Mouse (Mus musculus) limb, embryonic 11.5 days (tissue): ENCODE measurements around the gene Grhpr. TPM values are rescaled to one million over a fixed set of nuclear protein-coding genes. Genes with fewer than 3 reads are reported as not detected.

Source experiments
- ATAC-seq: fragments of 200-750 bp; cut with Nextera tagmentation; 2 replicates; pipeline ENCODE4 v1.8.0; 2017; ENCODE audit warnings: low read depth; ENCODE audit not compliant: insufficient number of reproducible peaks, low FRiP score, low TSS enrichment
- DNase-seq: peaks from one replicate; pipeline ENCODE4 v3.0.0-alpha.2; 2015; ENCODE audit warnings: low spot score
- H3K27ac ChIP-seq: fragments of 300-500 bp; sonication (generic); replicated peaks from 2 replicates; pipeline ENCODE4 v1.5.1; 2014; ENCODE audit warnings: low read depth, mild to moderate bottlenecking, low read length
- H3K27me3 ChIP-seq: fragments of 300-500 bp; sonication (generic); 2 replicates; pipeline ENCODE4 v1.6.1; 2014; ENCODE audit warnings: mild to moderate bottlenecking, low read length, mixed read lengths; ENCODE audit not compliant: control insufficient read depth, insufficient read depth
- H3K36me3 ChIP-seq: fragments of 300-500 bp; sonication (generic); 2 replicates; pipeline ENCODE4 v1.6.1; 2014; ENCODE audit warnings: mild to moderate bottlenecking, low read length, moderate library complexity, mixed read lengths; ENCODE audit not compliant: control insufficient read depth, insufficient read depth
- H3K4me1 ChIP-seq: fragments of 300-500 bp; sonication (generic); 2 replicates; pipeline ENCODE4 v1.6.1; 2014; ENCODE audit warnings: low read length, mixed read lengths; ENCODE audit not compliant: control insufficient read depth, insufficient read depth
- H3K4me2 ChIP-seq: fragments of 300-500 bp; sonication (generic); 2 replicates; pipeline ENCODE4 v1.6.1; 2014; ENCODE audit warnings: low read depth, mild to moderate bottlenecking, moderate library complexity; ENCODE audit not compliant: severe bottlenecking
- H3K4me3 ChIP-seq: fragments of 300-500 bp; sonication (generic); 2 replicates; pipeline ENCODE4 v1.5.1; 2014; ENCODE audit warnings: low read depth, low read length
- H3K9ac ChIP-seq: fragments of 300-500 bp; sonication (generic); 2 replicates; pipeline ENCODE4 v1.6.1; 2014; ENCODE audit warnings: mild to moderate bottlenecking, low read length
- H3K9me3 ChIP-seq: fragments of 300-500 bp; sonication (generic); 2 replicates; pipeline ENCODE4 v1.6.1; 2016; ENCODE audit warnings: low read length; ENCODE audit not compliant: control insufficient read depth
- WGBS: fragments of 180-500 bp; shearing (Covaris S2); extraction: QIAGEN DNeasy Blood & Tissue Kit; methylation state at CpG from one replicate; pipeline ENCODE4 v1.1.7; 2014; 5-methylcytosine and 5-hydroxymethylcytosine counted together
- polyA plus RNA-seq: library from polyadenylated mRNA; unstranded; fragments of >200 nt; fragmentation: Nextera tagmentation; extraction: Ambion mirVana; gene quantifications from 2 replicates; pipeline ENCODE4 v1.2.1, GENCODE M21; 2014

Gene Grhpr
- polyA plus RNA-seq, 1 experiment from 2014 or later = 70.7 TPM

GRCm38 (mm10) chr4:45013031-45013431 is 31.8 kb downstream of the Grhpr start:
- H3K27ac ChIP-seq = 0 out of 2 replicates have a peak overlapping the region, but pooled peaks have one; percentile 9
- peak overlapping the region; percentile 57 for H3K9ac ChIP-seq
- under 1% methylated on average over 13 of the region's 13 CpGs for WGBS
- no peak for DNase-seq
- no peak for ATAC-seq
- H3K36me3 ChIP-seq = no peaks in the 10 kb centered on the region
- H3K4me3 ChIP-seq = peak overlapping the region; percentile 64
- no peaks in the 10 kb centered on the region for H3K9me3 ChIP-seq
- no peaks in the 10 kb centered on the region for H3K27me3 ChIP-seq
- H3K4me2 ChIP-seq = peak overlapping the region; percentile 47
- H3K4me1 ChIP-seq = peaks cover 6% of the 10 kb centered on the region

- no peaks in the 10 kb centered on the region for H3K36me3 ChIP-seq
- ATAC-seq (no peak), DNase-seq (no peak)
- peak overlapping the region; percentile 47 for H3K4me2 ChIP-seq
- no peaks in the 10 kb centered on the region for H3K27me3 ChIP-seq
- peak overlapping the region; percentile 64; the same call in 1 of the 2 replicates for H3K4me3 ChIP-seq
- H3K9ac ChIP-seq = no peak overlapping the region
- no peaks in the 10 kb centered on the region for H3K9me3 ChIP-seq
- H3K4me1 ChIP-seq = peaks cover 6% of the 10 kb centered on the region
- 5% methylated on average over 2 of the region's 2 CpGs for WGBS
- no peak overlapping the region for H3K27ac ChIP-seq
Measured at GRCm38 (mm10) chr4:45013537-45013936, 32.3 kb downstream of the Grhpr start.

GRCm38 (mm10) chr4:45015615-45016014 is 34.4 kb downstream of the Grhpr start:
- H3K4me1 ChIP-seq = peaks cover 5% of the 10 kb centered on the region; the same call in 1 of the 2 replicates
- H3K27ac ChIP-seq = no peak overlapping the region
- H3K9me3 ChIP-seq = no peaks in the 10 kb centered on the region
- DNase-seq (peak; percentile 61), ATAC-seq (no peak)
- H3K4me3 ChIP-seq = no peak overlapping the region
- 9% methylated on average over 3 of the region's 3 CpGs for WGBS
- no peak overlapping the region for H3K9ac ChIP-seq
- no peaks in the 10 kb centered on the region for H3K36me3 ChIP-seq
- H3K4me2 ChIP-seq = no peak overlapping the region
- no peaks in the 10 kb centered on the region for H3K27me3 ChIP-seq

- H3K9ac ChIP-seq = peak within 1 kb of the TSS; percentile 44
- H3K9me3 ChIP-seq = no peaks in the 10 kb centered on the region
- H3K4me1 ChIP-seq = peaks cover 5% of the 10 kb centered on the region; the same call in 1 of the 2 replicates
- peak within 1 kb of the TSS; percentile 94 for H3K4me2 ChIP-seq
- DNase-seq (peak; percentile 98), ATAC-seq (peak; percentile 84)
- H3K27ac ChIP-seq = no peak within 1 kb of the TSS
- no peaks in the 10 kb centered on the region for H3K36me3 ChIP-seq
- peak within 1 kb of the TSS; percentile 58 for H3K4me3 ChIP-seq
- no peaks in the 10 kb centered on the region for H3K27me3 ChIP-seq
- under 1% methylated on average over 29 of the region's 29 CpGs for WGBS
Measured at GRCm38 (mm10) chr4:45018452-45018980, 37.3 kb downstream of the Grhpr start, which contains the start of gene Polr1e. Gene Polr1e, plus strand, starts transcription at chr4:45018583.

GRCm38 (mm10) chr4:45019009-45019408 is 37.8 kb downstream of the Grhpr start:
- Histone ChIP-seq H3K4me3 (peak overlapping the region; percentile 58), H3K27ac (no peak overlapping the region)
- peak; percentile 27 for DNase-seq

GRCm38 (mm10) chr4:45026459-45026858 is 45.3 kb downstream of the Grhpr start:
- Histone ChIP-seq H3K9me3 (no peaks in the 10 kb centered on the region), H3K27me3 (no peaks in the 10 kb centered on the region), H3K4me2 (no peak overlapping the region), H3K4me1 (no peaks in the 10 kb centered on the region), H3K4me3 (no peak overlapping the region), H3K9ac (no peak overlapping the region), H3K27ac (no peak overlapping the region), H3K36me3 (peaks cover 2% of the 10 kb centered on the region; the same call in 1 of the 2 replicates)
- 96% methylated on average over 4 of the region's 4 CpGs for WGBS
- no peak for ATAC-seq
- no peak for DNase-seq

More at GRCm38 (mm10) chr4:45019009-45019408, 37.8 kb downstream of the Grhpr start:
- Histone ChIP-seq H3K9me3 (no peaks in the 10 kb centered on the region), H3K4me2 (peak overlapping the region; percentile 94), H3K9ac (peak overlapping the region; percentile 44), H3K4me1 (peaks cover 5% of the 10 kb centered on the region; the same call in 1 of the 2 replicates), H3K36me3 (no peaks in the 10 kb centered on the region), H3K27me3 (no peaks in the 10 kb centered on the region)
- 3% methylated on average over 14 of the region's 14 CpGs for WGBS
- ATAC-seq = no peak

- ATAC-seq (no peak), DNase-seq (no peak)
- no peak overlapping the region for H3K4me2 ChIP-seq
- H3K27me3 ChIP-seq = no peaks in the 10 kb centered on the region
- H3K9ac ChIP-seq = no peak overlapping the region
- no peak overlapping the region for H3K4me3 ChIP-seq
- 93% methylated on average over 9 of the region's 9 CpGs for WGBS
- H3K27ac ChIP-seq = no peak overlapping the region
- no peaks in the 10 kb centered on the region for H3K4me1 ChIP-seq
- H3K9me3 ChIP-seq = no peaks in the 10 kb centered on the region
- H3K36me3 ChIP-seq = peaks cover 9% of the 10 kb centered on the region
Measured at GRCm38 (mm10) chr4:45032586-45032985, 51.4 kb downstream of the Grhpr start.

GRCm38 (mm10) chr4:45034693-45035628 is 53.8 kb downstream of the Grhpr start:
- ATAC-seq (no peak), DNase-seq (no peak)
- Histone ChIP-seq H3K9ac (no peak overlapping the region), H3K4me3 (no peak overlapping the region), H3K36me3 (peaks cover 9% of the 10 kb centered on the region), H3K27ac (no peak overlapping the region), H3K4me2 (no peak overlapping the region), H3K9me3 (no peaks in the 10 kb centered on the region), H3K27me3 (no peaks in the 10 kb centered on the region), H3K4me1 (no peaks in the 10 kb centered on the region)
- 61% methylated on average over 16 of the region's 16 CpGs for WGBS
